Mouse (Mus musculus) intestine, postnatal 0 days (tissue): Measurements from ENCODE around the gene Smco4. TPM values are rescaled to one million over a fixed set of nuclear protein-coding genes. Genes with fewer than 3 reads are reported as not detected.

Source experiments
- ATAC-seq: fragments of 200-750 bp; cut with Nextera tagmentation; 2 replicates; pipeline ENCODE4 v1.8.0; 2017; ENCODE audit warnings: mild to moderate bottlenecking, moderate TSS enrichment, moderate library complexity
- H3K27ac ChIP-seq: fragments of 300-500 bp; sonication (generic); 2 replicates; pipeline ENCODE4 v1.5.1; 2014; ENCODE audit warnings: mild to moderate bottlenecking, low read depth, low read length, moderate library complexity
- H3K27me3 ChIP-seq: fragments of 300-500 bp; sonication (generic); replicated peaks from 2 replicates; pipeline ENCODE4 v1.6.1; 2014; ENCODE audit warnings: low read length, mixed read lengths; ENCODE audit not compliant: control insufficient read depth, insufficient read depth
- H3K36me3 ChIP-seq: fragments of 300-500 bp; sonication (generic); 2 replicates; pipeline ENCODE4 v1.6.1; 2014; ENCODE audit warnings: mild to moderate bottlenecking, moderate library complexity; ENCODE audit not compliant: control insufficient read depth, insufficient read depth
- H3K4me1 ChIP-seq: fragments of 300-500 bp; sonication (generic); replicated peaks from 2 replicates; pipeline ENCODE4 v1.6.1; 2014; ENCODE audit warnings: antibody characterized with exemption, low read length, mixed read lengths; ENCODE audit not compliant: control insufficient read depth, insufficient read depth
- H3K4me2 ChIP-seq: fragments of 300-500 bp; sonication (generic); replicated peaks from 2 replicates; pipeline ENCODE4 v1.6.1; 2014; ENCODE audit warnings: low read depth, mild to moderate bottlenecking, moderate library complexity
- H3K4me3 ChIP-seq: fragments of 300-500 bp; sonication (generic); 2 replicates; pipeline ENCODE4 v1.5.1; 2014; ENCODE audit warnings: low read depth, low read length
- H3K9ac ChIP-seq: fragments of 300-500 bp; sonication (generic); 2 replicates; pipeline ENCODE4 v1.6.1; 2014; ENCODE audit warnings: mild to moderate bottlenecking, low read depth, low read length
- H3K9me3 ChIP-seq: fragments of 300-500 bp; sonication (generic); 2 replicates; pipeline ENCODE4 v1.6.1; 2016; ENCODE audit warnings: mixed run types; ENCODE audit not compliant: control insufficient read depth
- CTCF ChIP-seq: sonication (generic); IDR thresholded peaks from 2 replicates; pipeline ENCODE4 v1.5.1; 2016; ENCODE audit warnings: low read depth, mild to moderate bottlenecking, control low read depth, antibody characterized with exemption, moderate library complexity
- whole genome bisulfite sequencing: fragments of 180-500 bp; shearing (Covaris S2); extraction: QIAGEN DNeasy Blood & Tissue Kit; methylation state at CpG from one replicate; pipeline ENCODE4 v1.1.7; 2014; 5-methylcytosine and 5-hydroxymethylcytosine counted together
- polyA plus RNA-seq: library from polyadenylated mRNA; unstranded; fragments of >200 nt; fragmentation: Nextera tagmentation; extraction: Ambion mirVana; gene quantifications from 2 replicates; pipeline ENCODE4 v1.2.1, GENCODE M21; 2015

Gene Smco4
- polyA plus RNA-seq, 1 experiment from 2014 or later = 4.3 TPM

GRCm38 (mm10) chr9:15562353-15562752, 69.1 kb downstream of the Smco4 start:
- no peak for ATAC-seq
- H3K27ac ChIP-seq = no peak overlapping the region

GRCm38 (mm10) chr9:15574750-15575454, 81.7 kb downstream of the Smco4 start:
- no peaks in the 10 kb centered on the region for H3K27me3 ChIP-seq
- H3K4me2 ChIP-seq = no peak overlapping the region
- no peak overlapping the region for H3K4me3 ChIP-seq
- TF ChIP-seq CTCF = no peak
- no peaks in the 10 kb centered on the region for H3K36me3 ChIP-seq
- H3K4me1 ChIP-seq = no peaks in the 10 kb centered on the region
- H3K9me3 ChIP-seq = no peaks in the 10 kb centered on the region
- H3K9ac ChIP-seq = no peak overlapping the region
- no peak for ATAC-seq
- no peak overlapping the region for H3K27ac ChIP-seq
- 77% methylated on average over 13 of the region's 13 CpGs for WGBS

More at GRCm38 (mm10) chr9:15562353-15562752, 69.1 kb downstream of the Smco4 start:
- H3K4me3 ChIP-seq = no peak overlapping the region
- no peaks in the 10 kb centered on the region for H3K4me1 ChIP-seq
- H3K4me2 ChIP-seq = no peak overlapping the region
- no peaks in the 10 kb centered on the region for H3K9me3 ChIP-seq
- 58% methylated on average over 7 of the region's 7 CpGs for WGBS
- H3K27me3 ChIP-seq = no peaks in the 10 kb centered on the region
- TF ChIP-seq CTCF = no peak
- H3K36me3 ChIP-seq = no peaks in the 10 kb centered on the region
- H3K9ac ChIP-seq = no peak overlapping the region

GRCm38 (mm10) chr9:15578427-15578826, 85.2 kb downstream of the Smco4 start:
- Histone ChIP-seq H3K27me3 (no peaks in the 10 kb centered on the region), H3K36me3 (no peaks in the 10 kb centered on the region), H3K9ac (no peak overlapping the region), H3K4me3 (no peak overlapping the region), H3K4me2 (no peak overlapping the region), H3K9me3 (no peaks in the 10 kb centered on the region), H3K27ac (no peak overlapping the region), H3K4me1 (no peaks in the 10 kb centered on the region)
- ATAC-seq = no peak
- 47% methylated on average over 1 of the region's 1 CpGs for WGBS
- no peak for TF ChIP-seq CTCF

- no peak for ATAC-seq
Measured at GRCm38 (mm10) chr9:15578946-15579345, 85.7 kb downstream of the Smco4 start.

GRCm38 (mm10) chr9:15580176-15580575, 86.9 kb downstream of the Smco4 start:
- no peak for TF ChIP-seq CTCF
- WGBS = 70% methylated on average over 6 of the region's 6 CpGs
- no peaks in the 10 kb centered on the region for H3K36me3 ChIP-seq
- H3K4me1 ChIP-seq = no peaks in the 10 kb centered on the region
- no peaks in the 10 kb centered on the region for H3K27me3 ChIP-seq
- H3K9ac ChIP-seq = no peak overlapping the region
- no peak overlapping the region for H3K4me3 ChIP-seq
- H3K27ac ChIP-seq = no peak overlapping the region
- ATAC-seq = no peak
- H3K4me2 ChIP-seq = no peak overlapping the region
- H3K9me3 ChIP-seq = no peaks in the 10 kb centered on the region

More at GRCm38 (mm10) chr9:15578946-15579345, 85.7 kb downstream of the Smco4 start:
- no peak for TF ChIP-seq CTCF
- Histone ChIP-seq H3K27me3 (no peaks in the 10 kb centered on the region), H3K4me1 (no peaks in the 10 kb centered on the region), H3K27ac (no peak overlapping the region), H3K9me3 (no peaks in the 10 kb centered on the region), H3K4me2 (no peak overlapping the region), H3K4me3 (no peak overlapping the region), H3K36me3 (no peaks in the 10 kb centered on the region), H3K9ac (no peak overlapping the region)
- WGBS = 91% methylated on average over 9 of the region's 9 CpGs

- Histone ChIP-seq H3K4me2 (no peak overlapping the region), H3K27me3 (no peaks in the 10 kb centered on the region), H3K4me1 (no peaks in the 10 kb centered on the region), H3K9me3 (no peaks in the 10 kb centered on the region), H3K27ac (no peak overlapping the region), H3K36me3 (no peaks in the 10 kb centered on the region), H3K4me3 (no peak overlapping the region), H3K9ac (no peak overlapping the region)
- WGBS = 91% methylated on average over 5 of the region's 5 CpGs
- no peak for TF ChIP-seq CTCF
- no peak for ATAC-seq
Measured at GRCm38 (mm10) chr9:15582026-15582425, 88.8 kb downstream of the Smco4 start.
